Mouse (Mus musculus) ES-E14 (cell line): ENCODE measurements at regions not wholly inside any gene's neighbourhood (a gene's known extent, or its start where the extent isn't known, plus 50 kb on each side); places are given as distances from the start of the nearest gene placed in this dataset.

ENCODE experiments used
- DNase-seq: peaks from one replicate; pipeline ENCODE4 v3.0.0-alpha.2; 2013; ENCODE audit warnings: low read depth, low spot score
- H3K27ac ChIP-seq: 2 replicates; pipeline ENCODE4 v1.5.1; 2012; ENCODE audit warnings: low read depth, mild to moderate bottlenecking, low read length, moderate library complexity, mixed read lengths; ENCODE audit not compliant: poor library complexity, insufficient read depth, severe bottlenecking
- H3K36me3 ChIP-seq: 2 replicates; pipeline ENCODE4 v1.6.1; 2012; ENCODE audit warnings: mild to moderate bottlenecking, low read length, moderate library complexity, mixed read lengths; ENCODE audit not compliant: control insufficient read depth, poor library complexity, insufficient read depth, severe bottlenecking
- H3K4me1 ChIP-seq, 2 experiments: fragments of 150-350 bp in 1 of 2; sonication (generic) in 1 of 2; 2 replicates each; pipeline ENCODE4 v1.6.1; 2012; ENCODE audit warnings: low read length in 2 of 2, mild to moderate bottlenecking in 1 of 2, mixed read lengths in 1 of 2; ENCODE audit not compliant: control insufficient read depth in 2 of 2, insufficient read depth in 2 of 2, poor library complexity in 1 of 2
- H3K4me3 ChIP-seq, 2 experiments: fragments of 150-350 bp in 1 of 2; sonication (generic) in 1 of 2; 2 replicates each; pipeline ENCODE4 v1.5.1; 2012; ENCODE audit warnings: low read length in 2 of 2, low read depth in 1 of 2, mild to moderate bottlenecking in 1 of 2, mixed read lengths in 1 of 2; ENCODE audit not compliant: insufficient read depth in 1 of 2, poor library complexity in 1 of 2, severe bottlenecking in 1 of 2
- H3K9ac ChIP-seq: 2 replicates; pipeline ENCODE4 v1.6.1; 2012; ENCODE audit warnings: low read depth, mild to moderate bottlenecking, low read length, mixed read lengths; ENCODE audit not compliant: poor library complexity, insufficient read depth, severe bottlenecking
- H3K9me3 ChIP-seq: fragments of 150-350 bp; sonication (generic); 2 replicates; pipeline ENCODE4 v1.6.1; 2012; ENCODE audit warnings: low read depth, mild to moderate bottlenecking, low read length; ENCODE audit not compliant: control insufficient read depth, insufficient read depth
- CHD2 ChIP-seq: IDR thresholded peaks from 2 replicates; pipeline ENCODE4 v1.6.1; 2014; ENCODE audit warnings: mild to moderate bottlenecking, low read depth, low read length, inconsistent platforms
- HCFC1 ChIP-seq: IDR thresholded peaks from 2 replicates; pipeline ENCODE4 v1.6.1; 2012; ENCODE audit warnings: low read length, inconsistent platforms, borderline replicate concordance; ENCODE audit not compliant: insufficient read depth
- MAFK ChIP-seq: IDR thresholded peaks from 2 replicates; pipeline ENCODE4 v1.6.1; 2014; ENCODE audit warnings: mild to moderate bottlenecking, low read depth, low read length, inconsistent platforms; ENCODE audit not compliant: insufficient read depth
- ZC3H11A ChIP-seq: IDR thresholded peaks from 2 replicates; pipeline ENCODE4 v1.6.1; 2012; ENCODE audit warnings: low read depth, mild to moderate bottlenecking, inconsistent platforms, low read length, borderline replicate concordance
- ZNF384 ChIP-seq: IDR thresholded peaks from 2 replicates; pipeline ENCODE4 v1.6.1; 2012; ENCODE audit warnings: low read depth, low read length, inconsistent platforms
- in situ Hi-C, 2 experiments: fragments of 600-800 bp; cut with MboI; formaldehyde crosslinking; loops; one replicate each; pipeline ENCODE4 v1.15.1; 2025; ENCODE audit warnings: low sequenced_read_pairs in 2 of 2, inconsistent platforms in 1 of 2; ENCODE audit not compliant: unreplicated experiment in 2 of 2

DNA sequence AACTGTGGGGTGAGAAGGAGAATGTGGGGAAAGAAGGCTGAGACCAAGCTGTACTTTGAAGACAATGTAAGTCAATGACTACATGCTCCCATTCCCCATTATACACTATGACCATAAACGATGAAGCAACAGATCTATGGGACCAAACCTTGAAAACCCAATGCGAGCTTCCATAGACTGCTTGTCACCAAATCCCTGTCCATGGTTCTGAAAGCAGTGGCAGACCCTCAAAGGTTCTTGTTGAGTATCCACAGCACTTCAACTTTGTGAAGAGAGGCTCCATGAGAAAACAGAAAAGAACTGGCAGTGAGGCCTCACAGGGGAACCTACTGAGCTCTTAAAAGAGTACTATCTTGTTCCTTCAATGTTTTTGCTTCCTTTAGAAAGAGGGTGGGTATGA is 326.2 kb upstream of the Emcn start:
- Histone ChIP-seq H3K9me3 (no peaks in the 10 kb centered on the region), H3K9ac (no peak overlapping the region), H3K4me1 (no peaks in the 10 kb centered on the region), H3K27ac (no peak overlapping the region), H3K4me3 (no peak overlapping the region), H3K36me3 (no peaks in the 10 kb centered on the region)
- DNase-seq: peak; percentile 44
- TF ChIP-seq ZNF384: no peak
- no peak for TF ChIP-seq HCFC1
- TF ChIP-seq ZC3H11A: no peak
- no peak for TF ChIP-seq CHD2
- TF ChIP-seq MAFK: no peak
- in situ Hi-C loops: no loop called here

DNA sequence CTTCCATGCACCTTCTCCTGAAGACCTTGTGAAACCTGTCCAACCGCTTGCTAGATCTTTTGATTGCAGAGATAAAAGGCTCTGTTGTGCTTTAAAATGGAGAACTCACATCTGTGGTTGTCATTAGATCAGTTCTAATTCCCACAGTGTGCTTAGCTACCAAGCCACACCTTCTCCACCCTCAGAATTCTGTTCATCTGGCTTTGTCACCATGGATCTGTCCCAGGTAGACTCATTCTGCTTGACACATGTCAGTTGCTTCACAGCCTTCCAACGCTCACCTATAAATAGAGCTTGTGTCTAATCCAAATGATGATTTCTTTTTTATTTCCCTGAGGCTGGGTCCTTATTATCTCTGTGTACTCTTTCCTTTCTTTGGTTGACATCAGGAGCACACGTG is 325.7 kb upstream of the Emcn start:
- no peak for DNase-seq

DNA sequence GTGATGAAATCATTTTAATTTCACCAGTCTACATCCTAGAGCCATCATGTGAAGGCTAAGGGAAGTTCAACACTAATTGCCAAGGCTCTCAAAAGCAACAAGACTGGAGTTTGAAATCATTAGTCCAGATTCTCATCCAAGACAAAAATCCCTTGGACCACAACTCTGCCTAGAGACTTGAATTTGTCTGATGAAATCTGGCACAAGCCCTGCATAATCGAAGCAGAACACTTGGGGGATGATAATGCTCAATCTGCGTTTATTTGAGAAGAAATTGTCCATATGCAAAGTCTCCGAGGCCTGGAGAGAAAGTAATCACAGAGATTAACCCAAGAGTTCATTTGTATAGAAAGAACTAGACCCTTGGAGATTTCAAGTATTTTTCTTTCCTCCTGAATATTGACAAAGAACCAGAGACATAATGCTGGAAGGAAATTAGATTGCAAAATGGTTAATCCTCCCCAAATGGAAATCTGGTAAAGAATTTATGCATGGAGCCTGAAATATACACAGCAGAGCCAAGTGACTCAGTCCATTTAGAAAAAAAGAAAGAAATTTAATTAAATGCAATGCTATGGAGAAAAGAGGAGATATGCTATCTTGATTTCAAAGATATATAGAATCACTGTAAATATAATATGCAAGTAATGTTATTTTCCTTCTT is 320.8 kb upstream of the Emcn start:
- no peak for DNase-seq
- Histone ChIP-seq H3K4me1 (no peaks in the 10 kb centered on the region), H3K9me3 (no peaks in the 10 kb centered on the region), H3K9ac (no peak overlapping the region), H3K27ac (no peak overlapping the region), H3K36me3 (no peaks in the 10 kb centered on the region), H3K4me3 (no peak overlapping the region)
- in situ Hi-C loops: no loop called here
- TF ChIP-seq ZC3H11A (no peak), CHD2 (no peak), HCFC1 (no peak), MAFK (no peak), ZNF384 (no peak)

More for the DNA sequence above, 325.7 kb upstream of the Emcn start:
- Histone ChIP-seq H3K4me3 (no peak overlapping the region), H3K36me3 (no peaks in the 10 kb centered on the region), H3K4me1 (no peaks in the 10 kb centered on the region), H3K27ac (no peak overlapping the region), H3K9me3 (no peaks in the 10 kb centered on the region), H3K9ac (no peak overlapping the region)
- TF ChIP-seq ZNF384 (no peak), HCFC1 (no peak), MAFK (no peak), CHD2 (no peak)
- in situ Hi-C loops: no loop called here

DNA sequence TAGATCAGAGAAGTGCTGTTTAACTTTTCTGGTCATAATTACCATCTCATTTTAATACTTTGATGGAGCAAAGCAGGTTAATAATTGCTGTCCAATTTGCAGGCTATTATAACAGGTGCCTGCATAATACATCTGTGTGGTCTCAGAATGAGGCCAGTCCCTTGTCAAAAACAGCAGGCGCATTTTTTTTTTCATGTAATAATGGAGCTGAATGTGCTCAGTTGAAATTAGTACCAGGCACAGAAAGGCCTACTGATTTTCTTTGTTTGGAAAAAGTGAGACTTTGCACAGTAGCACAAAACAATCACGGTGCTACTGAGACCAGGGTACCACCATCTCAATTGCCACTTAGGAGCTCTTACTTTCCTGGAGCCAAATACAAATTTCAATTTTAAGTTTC is 311.3 kb upstream of the Emcn start:
- Histone ChIP-seq H3K36me3 (no peaks in the 10 kb centered on the region), H3K4me3 (no peak overlapping the region), H3K9me3 (no peaks in the 10 kb centered on the region), H3K4me1 (no peaks in the 10 kb centered on the region), H3K9ac (no peak overlapping the region), H3K27ac (no peak overlapping the region)
- DNase-seq: no peak
- TF ChIP-seq MAFK: no peak
- TF ChIP-seq ZNF384: no peak
- no peak for TF ChIP-seq CHD2
- TF ChIP-seq ZC3H11A: no peak
- TF ChIP-seq HCFC1: no peak
- in situ Hi-C loops: no loop called here

DNA sequence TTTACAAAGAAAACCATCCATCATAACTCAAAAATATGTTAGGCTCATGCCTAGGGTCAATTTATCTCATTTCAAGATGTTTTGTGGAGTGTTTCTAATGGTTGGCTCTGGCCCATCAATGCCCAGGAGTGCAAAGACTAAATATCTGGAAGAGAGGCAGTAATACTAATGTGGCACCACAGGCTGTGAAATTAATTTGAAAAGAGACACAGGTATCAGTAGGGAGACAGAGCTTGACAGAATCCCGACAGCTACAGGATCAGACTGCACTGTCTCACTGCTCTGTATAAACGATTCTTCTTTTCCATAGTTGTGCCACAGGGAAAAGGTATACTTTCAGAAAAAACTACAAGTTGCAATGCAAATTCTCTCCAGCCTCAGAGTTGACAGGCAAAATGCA is 308.1 kb upstream of the Emcn start:
- in situ Hi-C loops: no loop called here
- Histone ChIP-seq H3K9me3 (no peaks in the 10 kb centered on the region), H3K9ac (no peak overlapping the region), H3K4me1 (no peaks in the 10 kb centered on the region), H3K4me3 (no peak overlapping the region), H3K27ac (no peak overlapping the region), H3K36me3 (no peaks in the 10 kb centered on the region)
- DNase-seq: no peak
- TF ChIP-seq CHD2: no peak
- TF ChIP-seq MAFK: no peak
- TF ChIP-seq ZNF384: no peak
- no peak for TF ChIP-seq ZC3H11A
- no peak for TF ChIP-seq HCFC1
